Mouse (Mus musculus): ENCODE results near the gene Kpna3. TPM values are rescaled to one million over a fixed set of nuclear protein-coding genes. Genes with fewer than 3 reads are reported as not detected.

Gene Kpna3
- polyA plus RNA-seq, 1 experiment from 2014 or later = 65.2 TPM

DNA sequence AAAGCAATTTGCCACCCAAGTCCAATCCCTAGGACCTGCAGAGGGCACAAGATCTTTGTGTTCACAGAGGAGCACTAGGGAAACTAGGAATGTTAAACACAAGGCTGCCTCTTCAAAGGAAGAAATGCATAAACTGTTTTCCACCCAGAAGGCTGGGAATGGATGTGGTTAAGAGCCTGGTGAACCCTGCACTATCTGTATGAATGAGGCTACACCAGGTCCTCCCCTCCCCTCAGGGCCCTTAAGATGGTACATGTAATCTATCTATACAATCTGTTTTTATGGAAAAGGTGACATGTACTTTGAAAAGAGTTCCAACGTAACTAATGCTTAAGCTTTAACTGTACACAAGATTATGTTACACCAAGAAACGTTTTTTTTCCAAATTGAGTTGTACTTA is 29.7 kb downstream of the Kpna3 start:
- Histone ChIP-seq H3K36me3 (ENCODE audit: control insufficient read depth, insufficient read depth, low read length) (no peaks in the 10 kb centered on the region), H3K4me3 (ENCODE audit: low read length) (no peak overlapping the region), H3K9me3 (ENCODE audit: control insufficient read depth, low read length) (no peaks in the 10 kb centered on the region), H3K27me3 (replicated peaks; ENCODE audit: control insufficient read depth, insufficient read depth, low read length) (no peaks in the 10 kb centered on the region), H3K9ac (ENCODE audit: low read depth, low read length) (no peak overlapping the region), H3K4me1 (ENCODE audit: control insufficient read depth, insufficient read depth, low read depth, low read length) (peaks cover 4% of the 10 kb centered on the region), H3K4me2 (ENCODE audit: low read length) (no peak overlapping the region), H3K27ac (ENCODE audit: low read depth, low read length) (no peak overlapping the region)
- 91% methylated on average over 2 of the region's 2 CpGs for WGBS
- no peak for ATAC-seq

DNA sequence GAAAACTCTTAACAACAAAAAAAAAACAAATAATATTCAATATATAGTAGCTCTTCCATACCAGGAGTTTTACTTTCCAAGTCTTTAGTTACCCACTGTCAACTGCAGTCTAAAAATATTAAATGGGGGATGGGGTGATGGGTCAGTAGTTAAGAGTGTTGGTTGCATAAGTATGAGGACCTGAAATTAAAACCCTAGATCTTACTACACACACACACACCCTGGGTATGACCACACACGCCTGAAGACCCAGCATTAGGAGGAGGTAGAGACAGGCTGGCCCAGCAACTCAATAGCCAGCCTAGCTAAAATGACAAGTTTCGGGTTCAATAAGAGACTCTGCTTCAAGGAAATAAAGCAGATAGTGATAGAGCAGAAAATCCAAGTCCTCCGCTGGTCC is 32.6 kb downstream of the Kpna3 start:
- no peak overlapping the region for H3K4me3 ChIP-seq (ENCODE audit: low read length)
- no peaks in the 10 kb centered on the region; the same call in 1 of the 2 replicates for H3K4me1 ChIP-seq (ENCODE audit: control insufficient read depth, insufficient read depth, low read depth, low read length)
- H3K9ac ChIP-seq (ENCODE audit: low read depth, low read length) = no peak overlapping the region
- 96% methylated on average over 3 of the region's 3 CpGs for WGBS
- no peak for ATAC-seq
- H3K27me3 ChIP-seq (replicated peaks; ENCODE audit: control insufficient read depth, insufficient read depth, low read length) = no peaks in the 10 kb centered on the region
- H3K4me2 ChIP-seq (ENCODE audit: low read length) = no peak overlapping the region
- no peaks in the 10 kb centered on the region for H3K9me3 ChIP-seq (ENCODE audit: control insufficient read depth, low read length)
- H3K27ac ChIP-seq (ENCODE audit: low read depth, low read length) = no peak overlapping the region
- no peaks in the 10 kb centered on the region for H3K36me3 ChIP-seq (ENCODE audit: control insufficient read depth, insufficient read depth, low read length)

DNA sequence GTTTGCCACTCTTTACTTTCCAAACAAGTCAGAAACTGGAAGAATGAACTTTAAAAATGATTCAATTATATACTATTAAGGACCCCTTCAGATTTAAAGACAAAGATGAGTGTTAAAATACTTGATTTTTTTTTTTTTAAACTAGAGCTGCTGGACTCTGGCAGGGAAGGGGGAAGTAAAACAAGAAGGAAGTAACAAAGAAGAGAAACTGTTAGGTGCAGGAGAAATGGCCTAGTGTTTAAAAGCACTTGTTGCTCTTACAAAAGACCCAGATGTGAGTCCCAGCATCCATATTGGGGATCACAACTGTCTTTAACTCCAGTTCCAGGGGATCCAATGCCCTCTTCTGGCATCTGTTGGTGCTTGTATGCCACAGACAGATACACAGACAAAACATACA is 33.9 kb downstream of the Kpna3 start:
- Histone ChIP-seq H3K9ac (ENCODE audit: low read depth, low read length) (no peak overlapping the region), H3K4me3 (ENCODE audit: low read length) (no peak overlapping the region), H3K4me1 (ENCODE audit: control insufficient read depth, insufficient read depth, low read depth, low read length) (no peaks in the 10 kb centered on the region; the same call in 1 of the 2 replicates), H3K4me2 (ENCODE audit: low read length) (no peak overlapping the region), H3K27ac (ENCODE audit: low read depth, low read length) (no peak overlapping the region), H3K36me3 (ENCODE audit: control insufficient read depth, insufficient read depth, low read length) (no peaks in the 10 kb centered on the region; the same call in 1 of the 2 replicates), H3K9me3 (ENCODE audit: control insufficient read depth, low read length) (no peaks in the 10 kb centered on the region), H3K27me3 (replicated peaks; ENCODE audit: control insufficient read depth, insufficient read depth, low read length) (no peaks in the 10 kb centered on the region)
- ATAC-seq = no peak

DNA sequence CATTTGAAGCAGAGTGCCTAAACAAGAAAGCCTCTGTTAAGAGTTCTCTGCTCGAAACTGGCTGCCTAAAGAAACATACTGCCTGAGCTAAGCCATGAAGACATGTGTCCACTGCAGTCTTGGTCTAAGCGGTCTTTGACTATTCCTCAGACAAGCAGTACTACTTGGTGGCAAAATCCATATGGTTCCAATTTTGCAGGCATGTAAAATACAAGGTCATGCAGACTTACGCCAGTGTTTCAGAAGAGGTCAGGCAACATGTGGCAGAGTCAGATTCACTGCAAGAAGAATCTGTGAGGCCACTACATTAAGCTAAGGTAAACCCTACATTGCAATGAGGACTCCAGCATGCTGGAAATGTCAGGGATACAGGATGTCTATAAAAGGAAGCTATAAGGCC is 34.7 kb downstream of the Kpna3 start:
- 96% methylated on average over 3 of the region's 3 CpGs for WGBS
- ATAC-seq = no peak

DNA sequence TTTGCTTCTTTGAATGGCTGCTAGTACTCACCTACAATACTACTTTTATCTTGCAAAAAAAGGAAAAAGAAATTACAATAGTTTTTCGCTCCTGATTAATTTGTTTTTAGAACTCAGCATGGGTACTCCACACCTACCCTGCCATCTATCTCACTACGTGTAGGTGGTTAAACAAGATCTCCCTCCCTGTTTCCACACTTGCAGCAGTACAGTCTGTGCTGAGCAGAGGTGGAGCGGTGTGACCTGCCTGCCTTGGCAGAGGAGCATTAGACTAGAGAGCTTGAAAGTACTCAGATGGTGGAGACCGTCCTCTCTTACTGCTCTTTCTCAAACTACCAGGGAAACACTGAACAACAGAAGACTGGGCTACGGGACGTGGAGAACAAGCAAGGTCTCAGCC is 44.9 kb downstream of the Kpna3 start:
- WGBS = 82% methylated on average over 6 of the region's 6 CpGs

More for the DNA sequence above, 34.7 kb downstream of the Kpna3 start:
- Histone ChIP-seq H3K9ac (ENCODE audit: low read depth, low read length) (no peak overlapping the region), H3K9me3 (ENCODE audit: control insufficient read depth, low read length) (no peaks in the 10 kb centered on the region), H3K4me2 (ENCODE audit: low read length) (no peak overlapping the region), H3K36me3 (ENCODE audit: control insufficient read depth, insufficient read depth, low read length) (no peaks in the 10 kb centered on the region; the same call in none of the 2 replicates), H3K4me3 (ENCODE audit: low read length) (no peak overlapping the region), H3K27me3 (replicated peaks; ENCODE audit: control insufficient read depth, insufficient read depth, low read length) (no peaks in the 10 kb centered on the region), H3K27ac (ENCODE audit: low read depth, low read length) (no peak overlapping the region), H3K4me1 (ENCODE audit: control insufficient read depth, insufficient read depth, low read depth, low read length) (no peaks in the 10 kb centered on the region; the same call in 1 of the 2 replicates)

DNA sequence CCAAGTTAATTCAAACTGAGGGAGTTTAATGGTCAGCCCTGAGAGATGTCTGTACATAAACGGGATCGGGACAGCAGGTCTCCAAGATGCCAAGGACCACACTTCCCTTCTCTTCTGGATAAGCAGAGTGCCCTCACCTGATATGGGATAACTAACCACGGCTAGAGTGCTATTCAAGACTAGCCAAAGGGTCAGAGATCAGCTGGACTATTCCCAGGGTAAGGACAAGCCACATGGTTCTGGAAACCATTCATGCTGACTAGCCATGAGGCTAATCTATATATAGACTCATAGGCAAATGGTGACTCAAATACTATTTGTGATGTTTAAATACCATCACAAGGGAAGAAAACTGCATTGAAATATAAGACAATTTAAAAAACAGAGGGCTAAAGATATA is 49.1 kb downstream of the Kpna3 start:
- no peak overlapping the region for H3K9ac ChIP-seq (ENCODE audit: low read depth, low read length)
- ATAC-seq = no peak
- H3K4me2 ChIP-seq (ENCODE audit: low read length) = no peak overlapping the region
- H3K27ac ChIP-seq (ENCODE audit: low read depth, low read length) = no peak overlapping the region
- H3K4me1 ChIP-seq (ENCODE audit: control insufficient read depth, insufficient read depth, low read depth, low read length) = no peaks in the 10 kb centered on the region
- H3K4me3 ChIP-seq (ENCODE audit: low read length) = no peak overlapping the region
- no peaks in the 10 kb centered on the region; the same call in none of the 2 replicates for H3K36me3 ChIP-seq (ENCODE audit: control insufficient read depth, insufficient read depth, low read length)
- 84% methylated on average over 3 of the region's 3 CpGs for WGBS
- H3K27me3 ChIP-seq (replicated peaks; ENCODE audit: control insufficient read depth, insufficient read depth, low read length) = no peaks in the 10 kb centered on the region
- H3K9me3 ChIP-seq (ENCODE audit: control insufficient read depth, low read length) = no peaks in the 10 kb centered on the region

More for the DNA sequence above, 44.9 kb downstream of the Kpna3 start:
- no peaks in the 10 kb centered on the region for H3K27me3 ChIP-seq (replicated peaks; ENCODE audit: control insufficient read depth, insufficient read depth, low read length)
- no peaks in the 10 kb centered on the region; the same call in none of the 2 replicates for H3K36me3 ChIP-seq (ENCODE audit: control insufficient read depth, insufficient read depth, low read length)
- H3K4me1 ChIP-seq (ENCODE audit: control insufficient read depth, insufficient read depth, low read depth, low read length) = no peaks in the 10 kb centered on the region
- H3K4me2 ChIP-seq (ENCODE audit: low read length) = no peak overlapping the region
- no peak overlapping the region for H3K4me3 ChIP-seq (ENCODE audit: low read length)
- no peak overlapping the region for H3K9ac ChIP-seq (ENCODE audit: low read depth, low read length)
- H3K9me3 ChIP-seq (ENCODE audit: control insufficient read depth, low read length) = no peaks in the 10 kb centered on the region
- H3K27ac ChIP-seq (ENCODE audit: low read depth, low read length) = no peak overlapping the region
- ATAC-seq = no peak

DNA sequence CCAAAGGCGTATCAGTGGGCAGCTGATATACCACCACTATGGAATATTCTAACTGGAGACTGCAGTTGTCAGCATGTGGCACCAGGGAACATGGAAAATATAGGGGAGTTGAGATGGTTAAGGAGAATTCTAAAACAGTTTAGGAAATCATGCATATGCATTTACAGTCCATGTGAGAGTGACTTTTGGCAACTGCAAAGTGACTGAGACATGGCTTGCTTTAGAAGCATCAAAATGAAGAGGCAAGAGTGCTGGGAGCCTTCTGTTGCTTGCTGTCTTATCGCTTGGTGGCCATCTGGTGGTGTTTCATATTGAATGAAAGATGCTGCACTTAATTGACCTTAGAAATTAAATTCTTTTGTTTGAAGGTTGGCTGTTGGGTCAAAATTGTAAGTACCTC is 72.4 kb downstream of the Kpna3 start:
- Histone ChIP-seq H3K4me2 (ENCODE audit: low read length) (no peak overlapping the region), H3K36me3 (ENCODE audit: control insufficient read depth, insufficient read depth, low read length) (peaks cover 22% of the 10 kb centered on the region)

DNA sequence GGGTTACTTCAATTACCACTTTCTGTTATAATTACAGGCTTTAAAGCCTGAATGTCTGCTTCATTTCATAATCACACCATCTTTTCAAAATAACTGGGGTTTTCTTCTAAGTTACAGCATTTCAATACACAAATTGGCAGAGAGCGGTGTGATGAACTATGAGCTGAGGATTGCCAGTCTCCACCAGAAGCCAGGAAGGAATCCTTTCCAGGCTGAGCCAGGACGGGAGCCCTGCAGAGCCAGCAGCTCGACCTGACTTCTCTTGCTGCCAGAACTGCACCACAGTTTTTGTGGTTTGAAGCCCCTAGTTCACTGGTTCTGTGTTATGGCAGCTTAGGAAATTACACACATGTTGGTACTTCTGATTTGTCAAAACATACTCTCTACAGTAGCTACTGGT is 75.0 kb downstream of the Kpna3 start:
- H3K4me1 ChIP-seq (ENCODE audit: control insufficient read depth, insufficient read depth, low read depth, low read length) = peaks cover 6% of the 10 kb centered on the region
- H3K4me3 ChIP-seq (ENCODE audit: low read length) = no peak overlapping the region
- no peaks in the 10 kb centered on the region for H3K27me3 ChIP-seq (replicated peaks; ENCODE audit: control insufficient read depth, insufficient read depth, low read length)
- no peak overlapping the region for H3K4me2 ChIP-seq (ENCODE audit: low read length)
- no peak for ATAC-seq
- WGBS = 84% methylated on average over 3 of the region's 3 CpGs
- peaks cover 9% of the 10 kb centered on the region for H3K36me3 ChIP-seq (ENCODE audit: control insufficient read depth, insufficient read depth, low read length)
- no peak overlapping the region for H3K27ac ChIP-seq (ENCODE audit: low read depth, low read length)
- no peak overlapping the region for H3K9ac ChIP-seq (ENCODE audit: low read depth, low read length)
- H3K9me3 ChIP-seq (ENCODE audit: control insufficient read depth, low read length) = no peaks in the 10 kb centered on the region

More for the DNA sequence above, 72.4 kb downstream of the Kpna3 start:
- no peaks in the 10 kb centered on the region for H3K4me1 ChIP-seq (ENCODE audit: control insufficient read depth, insufficient read depth, low read depth, low read length)
- H3K27ac ChIP-seq (ENCODE audit: low read depth, low read length) = no peak overlapping the region
- no peak overlapping the region for H3K4me3 ChIP-seq (ENCODE audit: low read length)
- H3K9me3 ChIP-seq (ENCODE audit: control insufficient read depth, low read length) = no peaks in the 10 kb centered on the region
- H3K9ac ChIP-seq (ENCODE audit: low read depth, low read length) = no peak overlapping the region
- no peaks in the 10 kb centered on the region for H3K27me3 ChIP-seq (replicated peaks; ENCODE audit: control insufficient read depth, insufficient read depth, low read length)
- WGBS = 80% methylated on average over 2 of the region's 2 CpGs
- no peak for ATAC-seq

DNA sequence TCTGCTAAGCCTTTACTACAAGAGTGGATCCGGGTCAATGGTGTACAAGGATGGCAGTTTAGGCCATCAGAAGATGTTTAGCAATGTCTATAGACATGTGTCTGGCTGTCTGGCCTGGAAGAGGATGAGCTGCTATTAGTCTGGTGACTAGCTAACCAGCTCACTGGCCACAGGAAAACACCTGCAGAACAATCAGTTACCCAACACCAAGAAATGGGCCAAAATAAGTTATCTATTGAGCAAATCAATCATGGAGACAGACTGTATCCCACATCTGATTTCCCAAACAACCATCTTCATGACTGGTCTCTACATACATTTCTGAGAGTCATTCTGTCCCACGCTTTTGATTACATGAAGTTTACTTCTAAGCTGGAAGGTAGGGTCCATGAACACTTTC is 75.9 kb downstream of the Kpna3 start:
- Histone ChIP-seq H3K4me2 (ENCODE audit: low read length) (no peak overlapping the region), H3K36me3 (ENCODE audit: control insufficient read depth, insufficient read depth, low read length) (peaks cover 7% of the 10 kb centered on the region), H3K9ac (ENCODE audit: low read depth, low read length) (no peak overlapping the region), H3K9me3 (ENCODE audit: control insufficient read depth, low read length) (no peaks in the 10 kb centered on the region), H3K4me1 (ENCODE audit: control insufficient read depth, insufficient read depth, low read depth, low read length) (peaks cover 6% of the 10 kb centered on the region), H3K27ac (ENCODE audit: low read depth, low read length) (no peak overlapping the region), H3K4me3 (ENCODE audit: low read length) (no peak overlapping the region), H3K27me3 (replicated peaks; ENCODE audit: control insufficient read depth, insufficient read depth, low read length) (no peaks in the 10 kb centered on the region)
- 94% methylated on average over 2 of the region's 2 CpGs for WGBS
- no peak for ATAC-seq

DNA sequence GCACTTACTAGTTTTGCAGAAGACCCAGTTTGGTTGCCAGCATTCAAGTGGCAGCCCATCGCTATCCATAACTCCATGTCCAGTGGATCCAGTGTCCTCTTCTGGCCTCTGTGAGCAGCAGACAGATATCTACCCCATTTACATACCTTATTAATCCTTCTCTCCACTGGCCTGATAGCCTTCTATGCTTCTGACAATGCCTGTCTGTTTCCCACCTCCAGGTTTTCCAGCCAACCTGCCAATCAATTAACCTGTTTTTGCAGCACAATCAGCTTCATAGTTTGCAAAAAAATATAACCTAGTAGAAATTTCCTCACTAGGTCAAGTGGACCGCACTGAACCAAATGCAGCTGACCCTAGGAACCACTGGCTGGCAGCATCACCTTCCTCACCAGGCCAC is 77.4 kb downstream of the Kpna3 start:
- H3K4me2 ChIP-seq (ENCODE audit: low read length) = no peak overlapping the region
- no peaks in the 10 kb centered on the region for H3K9me3 ChIP-seq (ENCODE audit: control insufficient read depth, low read length)
- no peak overlapping the region for H3K27ac ChIP-seq (ENCODE audit: low read depth, low read length)
- no peak for ATAC-seq
- 93% methylated on average over 2 of the region's 2 CpGs for WGBS
- no peak overlapping the region for H3K4me3 ChIP-seq (ENCODE audit: low read length)
- peaks cover 6% of the 10 kb centered on the region for H3K4me1 ChIP-seq (ENCODE audit: control insufficient read depth, insufficient read depth, low read depth, low read length)
- no peaks in the 10 kb centered on the region for H3K27me3 ChIP-seq (replicated peaks; ENCODE audit: control insufficient read depth, insufficient read depth, low read length)
- no peak overlapping the region for H3K9ac ChIP-seq (ENCODE audit: low read depth, low read length)
- H3K36me3 ChIP-seq (ENCODE audit: control insufficient read depth, insufficient read depth, low read length) = peaks cover 5% of the 10 kb centered on the region

Measured in hindbrain, embryonic 16.5 days (tissue).